Mouse (Mus musculus): Measurements from ENCODE around the gene Stk24.

GRCm38 (mm10) chr14:121256896-121257295 lies 122.9 kb downstream of the Stk24 start:
- TF ChIP-seq CTCF (IDR thresholded peaks at IDR 0.05; ENCODE audit: low read depth) (no peak), EP300 (optimal IDR thresholded peaks at IDR 0.05) (no peak)

Data from stomach, postnatal 0 days (tissue).